Mouse (Mus musculus) MEL (cell line): Measurements from ENCODE around the gene Celf2. TPM values are rescaled to one million over a fixed set of nuclear protein-coding genes. Genes with fewer than 3 reads are reported as not detected.

Source experiments
- DNase-seq: peaks from one replicate; pipeline ENCODE4 v3.0.0; 2011; ENCODE audit warnings: low read depth, low spot score
- H3K27ac ChIP-seq: 2 replicates; pipeline ENCODE4 v1.5.1; 2012; ENCODE audit warnings: low read depth, mild to moderate bottlenecking, control low read depth, low read length, moderate library complexity; ENCODE audit not compliant: control insufficient read depth
- H3K27me3 ChIP-seq, 2 experiments: fragments of 150-350 bp in 1 of 2; sonication (generic) in 1 of 2; 2 replicates each; pipeline ENCODE4 v1.6.1; 2012; ENCODE audit warnings: low read length in 2 of 2, mild to moderate bottlenecking in 2 of 2, improper control_type of control experiment in 1 of 2, moderate library complexity in 1 of 2; ENCODE audit not compliant: insufficient read depth in 2 of 2, control insufficient read depth in 1 of 2
- H3K36me3 ChIP-seq, 2 experiments: 2 replicates each; pipeline ENCODE4 v1.6.1; 2012 to 2014; ENCODE audit warnings: low read length in 2 of 2, improper control_type of control experiment in 1 of 2, inconsistent platforms in 1 of 2, mild to moderate bottlenecking in 1 of 2; ENCODE audit not compliant: insufficient read depth in 2 of 2, control insufficient read depth in 1 of 2
- H3K4me1 ChIP-seq, 2 experiments: fragments of 150-350 bp in 1 of 2; sonication (generic) in 1 of 2; 2 replicates each; pipeline ENCODE4 v1.6.1; 2012; ENCODE audit warnings: low read length in 2 of 2, improper control_type of control experiment in 1 of 2, mild to moderate bottlenecking in 1 of 2; ENCODE audit not compliant: insufficient read depth in 2 of 2, control insufficient read depth in 1 of 2
- H3K4me3 ChIP-seq, 2 experiments: fragments of 150-350 bp in 1 of 2; sonication (generic) in 1 of 2; 2 replicates each; pipeline ENCODE4 v1.5.1; 2012; ENCODE audit warnings: low read depth in 2 of 2, low read length in 2 of 2, mild to moderate bottlenecking in 2 of 2, moderate library complexity in 2 of 2, control low read depth in 1 of 2, improper control_type of control experiment in 1 of 2; ENCODE audit not compliant: control insufficient read depth in 1 of 2, insufficient read depth in 1 of 2
- H3K79me2 ChIP-seq: 2 replicates; pipeline ENCODE4 v1.6.1; 2012; ENCODE audit warnings: mild to moderate bottlenecking, low read length, moderate library complexity; ENCODE audit not compliant: control insufficient read depth, poor library complexity, insufficient read depth
- H3K9ac ChIP-seq: 2 replicates; pipeline ENCODE4 v1.6.1; 2012; ENCODE audit warnings: low read depth, mild to moderate bottlenecking, control low read depth, low read length, moderate library complexity; ENCODE audit not compliant: control insufficient read depth, poor library complexity, severe bottlenecking
- H3K9me3 ChIP-seq: fragments of 150-350 bp; sonication (generic); replicated peaks from 2 replicates; pipeline ENCODE4 v1.6.1; 2012; ENCODE audit warnings: mild to moderate bottlenecking, low read length, improper control_type of control experiment, moderate library complexity; ENCODE audit not compliant: insufficient read depth
- CHD1 ChIP-seq: IDR thresholded peaks from 2 replicates; pipeline ENCODE4 v1.6.1; 2012; ENCODE audit warnings: low read depth, mild to moderate bottlenecking, inconsistent platforms, low read length, improper control_type of control experiment
- E2F4 ChIP-seq: IDR thresholded peaks from 2 replicates; pipeline ENCODE4 v1.6.1; 2011; ENCODE audit warnings: low read depth, low read length, improper control_type of control experiment, borderline replicate concordance
- ETS1 ChIP-seq: IDR thresholded peaks from 2 replicates; pipeline ENCODE4 v1.6.1; 2012; ENCODE audit warnings: low read depth, mild to moderate bottlenecking, inconsistent platforms, low read length, improper control_type of control experiment, moderate library complexity
- GATA1 ChIP-seq: IDR thresholded peaks from 2 replicates; pipeline ENCODE4 v1.6.1; 2011; ENCODE audit warnings: low read depth, low read length, improper control_type of control experiment
- HCFC1 ChIP-seq: IDR thresholded peaks from 2 replicates; pipeline ENCODE4 v1.6.1; 2012; ENCODE audit warnings: low read depth, mild to moderate bottlenecking, inconsistent platforms, low read length, improper control_type of control experiment, moderate library complexity
- MAFK ChIP-seq: IDR thresholded peaks from 2 replicates; pipeline ENCODE4 v1.6.1; 2011; ENCODE audit warnings: low read depth, mild to moderate bottlenecking, low read length, improper control_type of control experiment, borderline replicate concordance
- MXI1 ChIP-seq: IDR thresholded peaks from 2 replicates; pipeline ENCODE4 v1.6.1; 2011; ENCODE audit warnings: mild to moderate bottlenecking, low read depth, low read length, improper control_type of control experiment
- MYB ChIP-seq: IDR thresholded peaks from 2 replicates; pipeline ENCODE4 v1.6.1; 2011; ENCODE audit warnings: mild to moderate bottlenecking, low read depth, low read length, improper control_type of control experiment
- NELFE ChIP-seq: IDR thresholded peaks from 2 replicates; pipeline ENCODE4 v1.6.1; 2011; ENCODE audit warnings: low read depth, low read length, improper control_type of control experiment
- POLR2A ChIP-seq, 2 experiments: IDR thresholded peaks; 2 replicates each; pipeline ENCODE4 v1.6.1; 2011 to 2012; ENCODE audit warnings: low read length in 2 of 2, mild to moderate bottlenecking in 2 of 2, control low read depth in 1 of 2, improper control_type of control experiment in 1 of 2, low read depth in 1 of 2, moderate library complexity in 1 of 2; ENCODE audit not compliant: control insufficient read depth in 1 of 2, insufficient read depth in 1 of 2, poor library complexity in 1 of 2
- POLR2AphosphoS2 ChIP-seq: IDR thresholded peaks from 2 replicates; pipeline ENCODE4 v1.6.1; 2011; ENCODE audit warnings: low read length, improper control_type of control experiment
- RAD21 ChIP-seq: IDR thresholded peaks from 2 replicates; pipeline ENCODE4 v1.6.1; 2011; ENCODE audit warnings: mild to moderate bottlenecking, low read depth, low read length, improper control_type of control experiment
- RCOR1 ChIP-seq: IDR thresholded peaks from 2 replicates; pipeline ENCODE4 v1.6.1; 2012; ENCODE audit warnings: low read depth, mild to moderate bottlenecking, inconsistent platforms, low read length, improper control_type of control experiment
- TBP ChIP-seq: IDR thresholded peaks from 2 replicates; pipeline ENCODE4 v1.8.0; 2011; ENCODE audit warnings: low read depth, low read length, improper control_type of control experiment
- TCF12 ChIP-seq: IDR thresholded peaks from 2 replicates; pipeline ENCODE4 v1.6.1; 2014; ENCODE audit warnings: low read depth, mild to moderate bottlenecking, inconsistent platforms, low read length, improper control_type of control experiment, moderate library complexity
- UBTF ChIP-seq: IDR thresholded peaks from 2 replicates; pipeline ENCODE4 v1.6.1; 2012; ENCODE audit warnings: low read depth, mild to moderate bottlenecking, inconsistent platforms, low read length, improper control_type of control experiment, moderate library complexity, borderline replicate concordance; ENCODE audit not compliant: insufficient read depth
- USF1 ChIP-seq: IDR thresholded peaks from 2 replicates; pipeline ENCODE4 v1.6.1; 2014; ENCODE audit warnings: low read depth, mild to moderate bottlenecking, inconsistent platforms, low read length, improper control_type of control experiment, moderate library complexity
- USF2 ChIP-seq, 2 experiments: IDR thresholded peaks; 2 replicates each; pipeline ENCODE4 v1.6.1; 2011 to 2012; ENCODE audit warnings: improper control_type of control experiment in 2 of 2, low read length in 2 of 2, borderline replicate concordance in 1 of 2, inconsistent platforms in 1 of 2, low read depth in 1 of 2, mild to moderate bottlenecking in 1 of 2; ENCODE audit not compliant: insufficient read depth in 1 of 2
- ZKSCAN1 ChIP-seq: IDR thresholded peaks from 2 replicates; pipeline ENCODE4 v1.6.1; 2012; ENCODE audit warnings: low read depth, mild to moderate bottlenecking, inconsistent platforms, low read length, improper control_type of control experiment, moderate library complexity
- polyA plus RNA-seq, 2 experiments: library from polyadenylated mRNA; stranded (reverse) in 1 of 2; unstranded in 1 of 2; fragments of >175 nt in 1 of 2; fragments of >200 nt in 1 of 2; gene quantifications; 2 replicates each; pipeline versions ENCODE4 v1.2.1 to v1.2.4; 2012; ENCODE audit warnings: low replicate concordance in 2 of 2, low read depth in 1 of 2; ENCODE audit not compliant: insufficient read length in 2 of 2, insufficient read depth in 1 of 2, missing spikeins in 1 of 2
- total RNA-seq: library from RNA; depleted of rRNA; stranded (reverse); fragments of 300-350 nt; gene quantifications from 2 replicates; pipeline ENCODE4 v1.2.3, GENCODE M21; 2012

Gene Celf2
- total and polyA plus RNA-seq, 3 experiments = 8.9 to 16.7 TPM; not detected in 1

DNA sequence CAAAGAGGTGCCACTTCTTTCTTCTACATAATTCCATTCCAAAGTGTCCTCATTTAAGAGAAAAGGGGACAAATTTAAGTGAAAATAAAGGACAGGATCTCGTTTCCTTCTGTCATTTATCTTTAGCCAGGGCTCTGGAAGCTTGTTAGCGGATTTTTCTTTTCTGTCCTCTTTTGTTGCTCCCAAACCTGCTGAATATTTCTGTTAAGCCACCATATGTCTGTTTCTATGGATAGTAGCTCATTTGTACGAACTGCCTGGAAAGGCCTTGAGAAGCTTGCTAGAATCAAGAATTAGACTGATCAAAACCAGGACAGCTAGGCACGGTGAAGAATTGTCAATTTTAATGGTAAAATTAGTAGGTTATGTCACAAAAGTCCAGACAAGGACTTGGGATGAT is 27.3 kb downstream of the Celf2 start:
- H3K9me3 ChIP-seq = no peaks in the 10 kb centered on the region
- DNase-seq = no peak
- H3K36me3 ChIP-seq = no peaks in the 10 kb centered on the region
- TF ChIP-seq MXI1 (no peak), USF1 (no peak), TCF12 (no peak), ETS1 (no peak), UBTF (no peak), RCOR1 (no peak), POLR2A (IDR thresholded peaks at IDR 0.05; ENCODE audit: control insufficient read depth in 1 of 2, insufficient read depth in 1 of 2, low read depth in 1 of 2, low read length in 2 of 2, poor library complexity in 1 of 2) (no peak), TBP (no peak), USF2 (IDR thresholded peaks at IDR 0.05; ENCODE audit: borderline replicate concordance in 1 of 2, insufficient read depth in 1 of 2, low read depth in 1 of 2, low read length in 2 of 2) (no peak), RAD21 (no peak), MYB (no peak), E2F4 (no peak), MAFK (no peak), NELFE (no peak), HCFC1 (no peak), GATA1 (no peak), CHD1 (no peak)
- no peak overlapping the region for H3K27ac ChIP-seq
- no peaks in the 10 kb centered on the region for H3K27me3 ChIP-seq
- H3K4me1 ChIP-seq = no peaks in the 10 kb centered on the region
- no peak overlapping the region for H3K9ac ChIP-seq
- no peak overlapping the region for H3K4me3 ChIP-seq
- H3K79me2 ChIP-seq = no peaks in the 10 kb centered on the region

DNA sequence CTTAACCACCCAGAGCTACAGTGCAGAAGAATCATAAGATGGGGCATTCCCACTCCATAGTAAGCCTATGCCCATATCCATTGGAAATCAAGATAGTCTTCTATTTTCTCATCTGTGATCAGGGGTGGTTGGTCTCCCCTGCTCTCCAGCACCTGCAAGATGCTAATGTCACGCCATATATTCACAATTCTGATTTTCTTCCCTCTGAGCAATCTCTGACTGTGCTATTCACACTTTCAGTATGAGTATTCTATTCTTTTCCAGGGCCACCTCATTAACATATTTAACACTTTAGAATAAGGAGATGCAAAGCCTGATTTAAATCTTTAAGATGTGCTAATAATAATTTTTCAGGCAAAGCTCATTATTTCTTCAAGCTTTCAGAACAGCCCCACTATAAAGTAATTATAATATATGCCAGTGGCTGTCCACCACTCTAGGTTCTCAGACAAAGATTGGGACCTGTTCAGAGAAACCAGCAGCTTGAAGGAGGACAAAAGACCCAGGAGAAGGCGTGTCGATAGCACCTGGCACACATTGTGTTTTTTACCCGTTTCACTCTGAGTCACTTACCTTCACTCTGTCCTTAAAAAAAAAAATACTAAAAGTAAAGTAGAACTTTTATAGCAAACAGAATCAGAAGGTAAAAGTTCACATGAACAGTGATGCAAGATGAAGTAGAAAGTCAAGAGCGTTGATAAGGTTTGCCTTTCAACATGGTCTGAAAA is 48.9 kb downstream of the Celf2 start:
- H3K79me2 ChIP-seq = no peaks in the 10 kb centered on the region
- no peak overlapping the region for H3K9ac ChIP-seq
- no peaks in the 10 kb centered on the region for H3K9me3 ChIP-seq
- H3K27ac ChIP-seq = no peak overlapping the region
- TF ChIP-seq POLR2AphosphoS2 = no peak
- no peak for TF ChIP-seq ZKSCAN1
- no peak for TF ChIP-seq USF2 (IDR thresholded peaks at IDR 0.05; ENCODE audit: borderline replicate concordance in 1 of 2, insufficient read depth in 1 of 2, low read depth in 1 of 2, low read length in 2 of 2)
- TF ChIP-seq CHD1 = no peak
- TF ChIP-seq MYB = no peak
- no peak for TF ChIP-seq MAFK
- TF ChIP-seq TCF12 = no peak
- no peak for TF ChIP-seq E2F4
- TF ChIP-seq RAD21 = no peak
- no peak overlapping the region for H3K4me3 ChIP-seq
- H3K4me1 ChIP-seq = no peaks in the 10 kb centered on the region
- DNase-seq = no peak
- H3K36me3 ChIP-seq = no peaks in the 10 kb centered on the region
- no peaks in the 10 kb centered on the region for H3K27me3 ChIP-seq
